ENCODE assay signal across 8 mouse cellular contexts in the genomic region with DNA sequence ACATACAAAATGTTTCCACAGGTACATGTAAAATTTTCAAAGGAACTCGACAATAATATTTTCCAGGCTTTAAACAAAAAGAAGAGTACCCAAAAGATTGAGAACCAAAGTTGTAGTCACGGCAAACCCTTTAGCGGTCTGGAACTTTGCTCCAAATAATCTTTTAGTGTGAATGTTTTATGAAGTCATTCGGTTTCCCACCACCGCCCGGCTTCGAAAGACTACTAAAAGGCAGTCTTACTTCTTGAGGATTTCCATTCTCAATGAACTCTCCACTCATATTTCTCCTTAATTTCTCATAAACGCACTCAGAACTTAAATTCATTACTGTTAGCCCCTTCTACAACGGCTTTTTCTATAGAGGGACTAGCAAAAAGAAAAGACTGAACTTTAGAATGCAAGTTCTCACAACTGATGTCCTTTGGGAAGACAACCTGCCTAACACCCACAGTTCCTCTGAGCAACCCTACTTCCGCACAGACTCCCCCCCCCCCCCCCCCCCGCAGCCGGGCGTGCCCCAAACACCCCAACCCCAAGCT. TPM values are rescaled to one million over a fixed set of nuclear protein-coding genes. Genes with fewer than 3 reads are reported as not detected.
DNase-seq lines count a peak whose midpoint lies in the region; ATAC-seq and TF ChIP-seq lines count a peak whose summit lies in the region.

No protein-coding gene starts in this region.

- DNase-seq in heart, adult 11 months: no peak
- no peak for DNase-seq in Patski (ENCODE audit: low read depth, low spot score)
- no peak for DNase-seq in hindbrain, embryonic 11.5 days (ENCODE audit: low spot score)
- no peak for DNase-seq in stomach, postnatal 0 days (ENCODE audit: low spot score)
- DNase-seq in adrenal gland, postnatal 36 days: no peak

- peak overlapping the region; percentile 95 for H3K9ac ChIP-seq in heart, embryonic 11.5 days (ENCODE audit: low read depth, low read length)
- H3K9ac ChIP-seq in hindbrain, embryonic 11.5 days (ENCODE audit: low read depth, low read length): peak overlapping the region; percentile 42; the same call in 1 of the 2 replicates
- H3K9ac ChIP-seq in liver, embryonic 15.5 days: peak overlapping the region; percentile 80
- H3K9ac ChIP-seq in stomach, postnatal 0 days (ENCODE audit: low read length): peak overlapping the region; percentile 71

- CTCF ChIA-PET in Patski (lab: Charles Lee): interaction anchor here (1.1 to 2.2 kb wide), 3 partner anchors 95 to 104 kb away, joined by 3 to 14 read pairs (median 4); no protein-coding TSS in a partner anchor

- no peak for ATAC-seq in heart, embryonic 11.5 days (replicated peaks; ENCODE audit: insufficient number of reproducible peaks, low FRiP score, low TSS enrichment)
- ATAC-seq in Patski: peak; percentile 1
- ATAC-seq in hindbrain, embryonic 11.5 days (ENCODE audit: low FRiP score): no peak
- ATAC-seq in liver, embryonic 15.5 days (ENCODE audit: insufficient read depth): no peak
- ATAC-seq in stomach, postnatal 0 days (ENCODE audit: low FRiP score, low TSS enrichment): no peak
- ATAC-seq in erythroid progenitor cell, adult 5-6 weeks (replicated peaks; ENCODE audit: low FRiP score, poor library complexity, severe bottlenecking): no peak

- H3K36me3 ChIP-seq in heart, embryonic 11.5 days (ENCODE audit: control insufficient read depth, insufficient read depth, low read length): peaks cover 6% of the 10 kb centered on the region; the same call in 1 of the 2 replicates
- no peaks in the 10 kb centered on the region for H3K36me3 ChIP-seq in hindbrain, embryonic 11.5 days (ENCODE audit: control insufficient read depth, insufficient read depth, low read length)
- H3K36me3 ChIP-seq in liver, embryonic 15.5 days (replicated peaks): peaks cover 23% of the 10 kb centered on the region
- H3K36me3 ChIP-seq in stomach, postnatal 0 days (ENCODE audit: control insufficient read depth, insufficient read depth, low read length): 0 out of 2 replicates have a peak, but pooled peaks cover 2% of the 10 kb centered on the region

- in situ Hi-C loops in Patski (cut with MboI; ENCODE audit: low pct_unique_long_range_greater_than_20kb): loop anchor here (5.0 kb wide), 2 partner anchors 105 to 235 kb away; no protein-coding TSS in a partner anchor

- H3K4me1 ChIP-seq in heart, embryonic 11.5 days (ENCODE audit: control insufficient read depth, insufficient read depth, low read length): no peaks in the 10 kb centered on the region
- H3K4me1 ChIP-seq in hindbrain, embryonic 11.5 days (replicated peaks; ENCODE audit: control insufficient read depth, insufficient read depth, low read length): no peaks in the 10 kb centered on the region
- H3K4me1 ChIP-seq in liver, embryonic 15.5 days (replicated peaks): peaks cover 26% of the 10 kb centered on the region
- H3K4me1 ChIP-seq in stomach, postnatal 0 days (replicated peaks; ENCODE audit: control insufficient read depth, insufficient read depth): no peaks in the 10 kb centered on the region

- TF ChIP-seq CTCF in Patski (IDR thresholded peaks at IDR 0.05): no peak
- TF ChIP-seq CTCF in stomach, postnatal 0 days (IDR thresholded peaks at IDR 0.05; ENCODE audit: low read depth): no peak

- 6% methylated on average over 10 of the region's 13 CpGs for WGBS in heart, embryonic 11.5 days (ENCODE audit: insufficient replicate concordance)
- WGBS in hindbrain, embryonic 11.5 days: 11% methylated on average over 9 of the region's 13 CpGs
- WGBS in liver, embryonic 15.5 days (ENCODE audit: insufficient replicate concordance): 5% methylated on average over 13 of the region's 13 CpGs
- 3% methylated on average over 9 of the region's 13 CpGs for WGBS in stomach, postnatal 0 days

- H3K4me2 ChIP-seq in heart, embryonic 11.5 days: peak overlapping the region; percentile 72
- peak overlapping the region; percentile 57 for H3K4me2 ChIP-seq in hindbrain, embryonic 11.5 days (replicated peaks; ENCODE audit: low read depth, low read length)
- peak overlapping the region; percentile 69 for H3K4me2 ChIP-seq in liver, embryonic 15.5 days
- H3K4me2 ChIP-seq in stomach, postnatal 0 days (replicated peaks; ENCODE audit: low read depth): peak overlapping the region; percentile 48

- no peak for TF ChIP-seq EP300 in stomach, postnatal 0 days (optimal IDR thresholded peaks at IDR 0.05)

- peak overlapping the region; percentile 79 for H3K4me3 ChIP-seq in heart, embryonic 11.5 days (ENCODE audit: low read depth, low read length)
- H3K4me3 ChIP-seq in hindbrain, embryonic 11.5 days (ENCODE audit: low read depth, low read length): peak overlapping the region; percentile 76
- H3K4me3 ChIP-seq in liver, embryonic 15.5 days (replicated peaks): peak overlapping the region; percentile 74
- peak overlapping the region; percentile 81 for H3K4me3 ChIP-seq in stomach, postnatal 0 days (ENCODE audit: low read depth, low read length)

- H3K27ac ChIP-seq in heart, embryonic 11.5 days (ENCODE audit: low read depth, low read length): peak overlapping the region; percentile 96
- 0 out of 2 replicates have a peak overlapping the region, but pooled peaks have one; percentile 63 for H3K27ac ChIP-seq in hindbrain, embryonic 11.5 days (ENCODE audit: low read depth, low read length)
- peak overlapping the region; percentile 94 for H3K27ac ChIP-seq in liver, embryonic 15.5 days (replicated peaks)
- H3K27ac ChIP-seq in stomach, postnatal 0 days (replicated peaks): peak overlapping the region; percentile 93; the same call in 1 of the 2 replicates

- H3K9me3 ChIP-seq in heart, embryonic 11.5 days (replicated peaks; ENCODE audit: control insufficient read depth, low read length): no peaks in the 10 kb centered on the region
- H3K9me3 ChIP-seq in hindbrain, embryonic 11.5 days (ENCODE audit: control insufficient read depth, low read length): no peaks in the 10 kb centered on the region
- no peaks in the 10 kb centered on the region for H3K9me3 ChIP-seq in liver, embryonic 15.5 days (replicated peaks)
- no peaks in the 10 kb centered on the region for H3K9me3 ChIP-seq in stomach, postnatal 0 days (ENCODE audit: control insufficient read depth, low read length)

- POLR2A ChIA-PET in Patski (lab: Charles Lee): no interaction called here

- no peaks in the 10 kb centered on the region for H3K27me3 ChIP-seq in heart, embryonic 11.5 days (ENCODE audit: control insufficient read depth, insufficient read depth, low read length)
- no peaks in the 10 kb centered on the region for H3K27me3 ChIP-seq in Patski
- no peaks in the 10 kb centered on the region for H3K27me3 ChIP-seq in hindbrain, embryonic 11.5 days (ENCODE audit: control insufficient read depth, insufficient read depth, low read length)
- H3K27me3 ChIP-seq in liver, embryonic 15.5 days: no peaks in the 10 kb centered on the region
- H3K27me3 ChIP-seq in stomach, postnatal 0 days (ENCODE audit: control insufficient read depth, insufficient read depth, low read length): no peaks in the 10 kb centered on the region

RNA-seq across cellular contexts. Expression of a gene that starts 0.6 kb away (rescaled TPM):
- 62.3 and 64.4 TPM in 2 replicates for polyA plus RNA-seq in heart, embryonic 11.5 days (2014; fragmentation: Nextera tagmentation; extraction: Ambion mirVana)
- 66.7 TPM for polyA plus RNA-seq in Patski (2021)
- polyA plus RNA-seq in hindbrain, embryonic 11.5 days (2014; fragmentation: Nextera tagmentation; extraction: Ambion mirVana): 66.1 and 75.9 TPM in 2 replicates
- 20.3 and 27.3 TPM in 2 replicates for polyA plus RNA-seq in liver, embryonic 15.5 days (2015; fragmentation: Nextera tagmentation; extraction: Ambion mirVana)
- polyA plus RNA-seq in stomach, postnatal 0 days (2015; fragmentation: Nextera tagmentation; extraction: Ambion mirVana): 23.2 and 23.3 TPM in 2 replicates
- 10 to 100 TPM; 21.8 to 23.7 TPM for total RNA-seq in adrenal gland, postnatal 36 days (2021)
- total RNA-seq in erythroid progenitor cell, adult 5-6 weeks (2015; ENCODE audit: low replicate concordance): 40.4 and 44.0 TPM in 2 replicates
- 57.6 and 78.3 TPM in 2 replicates for total RNA-seq in erythroid progenitor cell, adult 5-6 weeks (2017; ENCODE audit: low replicate concordance)

RNA-seq across cellular contexts. Expression of a gene that starts 0.8 kb away (rescaled TPM):
- 7.6 and 10.7 TPM in 2 replicates for polyA plus RNA-seq in heart, embryonic 11.5 days (2014; fragmentation: Nextera tagmentation; extraction: Ambion mirVana)
- 7.9 TPM for polyA plus RNA-seq in Patski (2021)
- polyA plus RNA-seq in hindbrain, embryonic 11.5 days (2014; fragmentation: Nextera tagmentation; extraction: Ambion mirVana): 9.5 and 12.6 TPM in 2 replicates
- 3.8 and 4.3 TPM in 2 replicates for polyA plus RNA-seq in liver, embryonic 15.5 days (2015; fragmentation: Nextera tagmentation; extraction: Ambion mirVana)
- polyA plus RNA-seq in stomach, postnatal 0 days (2015; fragmentation: Nextera tagmentation; extraction: Ambion mirVana): 1.1 and 1.4 TPM in 2 replicates
- total RNA-seq in adrenal gland, postnatal 36 days (2021): 1 to 10 TPM; 1.3 to 1.5 TPM
- 40.0 and 59.1 TPM in 2 replicates for total RNA-seq in erythroid progenitor cell, adult 5-6 weeks (2015; ENCODE audit: low replicate concordance)
- total RNA-seq in erythroid progenitor cell, adult 5-6 weeks (2017; ENCODE audit: low replicate concordance): 45.4 and 60.6 TPM in 2 replicates

RNA-seq across cellular contexts. Expression of a gene that starts 53.4 kb away (rescaled TPM):
- polyA plus RNA-seq in heart, embryonic 11.5 days (2014; fragmentation: Nextera tagmentation; extraction: Ambion mirVana): 30.8 and 31.8 TPM in 2 replicates
- 47.7 TPM for polyA plus RNA-seq in Patski (2021)
- polyA plus RNA-seq in hindbrain, embryonic 11.5 days (2014; fragmentation: Nextera tagmentation; extraction: Ambion mirVana): 83.6 and 118 TPM in 2 replicates
- polyA plus RNA-seq in liver, embryonic 15.5 days (2015; fragmentation: Nextera tagmentation; extraction: Ambion mirVana): 6.6 and 7.9 TPM in 2 replicates
- 12.3 and 13.0 TPM in 2 replicates for polyA plus RNA-seq in stomach, postnatal 0 days (2015; fragmentation: Nextera tagmentation; extraction: Ambion mirVana)
- 10 to 100 TPM; 38.6 to 42.5 TPM for total RNA-seq in adrenal gland, postnatal 36 days (2021)
- total RNA-seq in erythroid progenitor cell, adult 5-6 weeks (2015; ENCODE audit: low replicate concordance): not detected in 2 replicates
- total RNA-seq in erythroid progenitor cell, adult 5-6 weeks (2017; ENCODE audit: low replicate concordance): 0.90 and 1.2 TPM in 2 replicates

Comparison
In these comparisons a context has a peak if more than half of its experiments do, and no peak if none do; other contexts are left out.
1. H3K9ac ChIP-seq: peak in every context shown above with its lines; median percentile 95 in heart, embryonic 11.5 days; 80 in liver, embryonic 15.5 days; 71 in stomach, postnatal 0 days; 42 in hindbrain, embryonic 11.5 days.